Comparison of ENCODE assay signal across 11 mouse cellular contexts in the genomic region with DNA sequence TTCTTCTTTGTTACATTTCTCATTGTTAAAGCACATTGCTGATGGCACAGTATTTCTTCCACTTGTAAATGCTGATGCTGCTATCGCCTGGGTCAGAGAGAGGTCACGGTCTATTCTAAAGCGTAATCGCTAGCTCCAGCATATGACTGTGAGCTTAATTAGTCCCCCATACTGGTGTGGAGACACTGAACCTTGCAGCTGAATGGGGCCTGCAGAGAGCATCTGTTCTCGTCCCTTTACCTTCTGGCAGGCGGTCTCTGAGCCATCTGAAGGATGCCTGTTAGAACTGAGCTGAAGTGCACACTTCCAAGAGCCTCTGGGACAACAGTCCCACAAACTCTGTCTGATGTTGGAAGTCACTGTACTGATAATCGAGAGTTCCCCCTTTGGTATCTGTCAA. TPM values are rescaled to one million over a fixed set of nuclear protein-coding genes. Genes with fewer than 3 reads are reported as not detected.
DNase-seq lines count a peak whose midpoint lies in the region; ATAC-seq lines count a peak whose summit lies in the region.
"Had no signal": no experiment of that assay in that cellular context is flagged by ENCODE, and none has a peak within 500 bp of the region (broad histone marks: within the 10 kb centered on the region; RNA-seq: fewer than 3 reads in every experiment).

No protein-coding gene starts in this region.

- no peak for ATAC-seq in kidney, embryonic 16.5 days (ENCODE audit: low FRiP score, low TSS enrichment)
- peak; percentile 75 for ATAC-seq in forebrain, embryonic 15.5 days (replicated peaks)
- 0 out of 2 replicates have a peak, but pooled peaks have one; percentile 32 for ATAC-seq in neural tube, embryonic 13.5 days (ENCODE audit: low read depth)

- H3K4me3 ChIP-seq in kidney, embryonic 16.5 days (ENCODE audit: low read length): no peak overlapping the region
- H3K4me3 ChIP-seq in forebrain, embryonic 15.5 days: no peak overlapping the region
- H3K4me3 ChIP-seq in neural tube, embryonic 13.5 days: no peak overlapping the region
- H3K4me3 ChIP-seq: lung, embryonic 15.5 days had no signal

- no peak overlapping the region for H3K4me2 ChIP-seq in kidney, embryonic 16.5 days (replicated peaks; ENCODE audit: low read depth, low read length)
- H3K4me2 ChIP-seq in forebrain, embryonic 15.5 days (replicated peaks): no peak overlapping the region
- H3K4me2 ChIP-seq in neural tube, embryonic 13.5 days: peak overlapping the region; percentile 18; the same call in 1 of the 2 replicates
- H3K4me2 ChIP-seq: lung, embryonic 15.5 days had no signal

- peak; percentile 1 for DNase-seq in kidney, adult 18-20 months
- peak; percentile 72 for DNase-seq in cerebellum, adult 9-10 months
- DNase-seq in thymus, postnatal 4 days: no peak
- DNase-seq in layer of hippocampus, adult 18-20 months (ENCODE audit: low spot score in 2 of 2): no peak
- DNase-seq: adrenal gland, postnatal 25 days; gastrocnemius, postnatal 10 days; kidney, postnatal 10 days had no signal

- H3K27ac ChIP-seq in kidney, embryonic 16.5 days (ENCODE audit: low read length): no peak overlapping the region
- peak overlapping the region; percentile 31; the same call in 1 of the 2 replicates for H3K27ac ChIP-seq in forebrain, embryonic 15.5 days (replicated peaks)
- peak overlapping the region; percentile 38; the same call in 1 of the 2 replicates for H3K27ac ChIP-seq in neural tube, embryonic 13.5 days (replicated peaks)
- H3K27ac ChIP-seq: lung, embryonic 15.5 days had no signal

- H3K9me3 ChIP-seq in kidney, embryonic 16.5 days (ENCODE audit: low read length): no peaks in the 10 kb centered on the region
- no peaks in the 10 kb centered on the region for H3K9me3 ChIP-seq in forebrain, embryonic 15.5 days
- H3K9me3 ChIP-seq in neural tube, embryonic 13.5 days: no peaks in the 10 kb centered on the region
- H3K9me3 ChIP-seq: lung, embryonic 15.5 days had no signal

- H3K36me3 ChIP-seq in kidney, embryonic 16.5 days (ENCODE audit: insufficient read depth, low read length): no peaks in the 10 kb centered on the region
- no peaks in the 10 kb centered on the region for H3K36me3 ChIP-seq in forebrain, embryonic 15.5 days
- no peaks in the 10 kb centered on the region for H3K36me3 ChIP-seq in neural tube, embryonic 13.5 days
- H3K36me3 ChIP-seq: lung, embryonic 15.5 days had no signal

- no peaks in the 10 kb centered on the region for H3K4me1 ChIP-seq in kidney, embryonic 16.5 days (ENCODE audit: insufficient read depth, low read length)
- H3K4me1 ChIP-seq in forebrain, embryonic 15.5 days: peaks cover 6% of the 10 kb centered on the region
- H3K4me1 ChIP-seq in neural tube, embryonic 13.5 days (replicated peaks): peaks cover 5% of the 10 kb centered on the region
- H3K4me1 ChIP-seq: lung, embryonic 15.5 days had no signal

- 81% methylated on average over 7 of the region's 7 CpGs for WGBS in kidney, embryonic 16.5 days
- WGBS in forebrain, embryonic 15.5 days: 27% methylated on average over 7 of the region's 7 CpGs
- WGBS in neural tube, embryonic 13.5 days: 24% methylated on average over 7 of the region's 7 CpGs

- no peaks in the 10 kb centered on the region for H3K27me3 ChIP-seq in kidney, embryonic 16.5 days (ENCODE audit: insufficient read depth, low read length)
- H3K27me3 ChIP-seq in forebrain, embryonic 15.5 days: no peaks in the 10 kb centered on the region
- H3K27me3 ChIP-seq in neural tube, embryonic 13.5 days: no peaks in the 10 kb centered on the region
- H3K27me3 ChIP-seq: lung, embryonic 15.5 days had no signal

- H3K9ac ChIP-seq in kidney, embryonic 16.5 days (replicated peaks; ENCODE audit: low read length): no peak overlapping the region
- 0 out of 2 replicates have a peak overlapping the region, but pooled peaks have one; percentile 7 for H3K9ac ChIP-seq in forebrain, embryonic 15.5 days (replicated peaks)
- H3K9ac ChIP-seq in neural tube, embryonic 13.5 days: no peak overlapping the region
- H3K9ac ChIP-seq: lung, embryonic 15.5 days had no signal

RNA-seq across cellular contexts. Expression of a gene that starts 8.7 kb away (rescaled TPM):
- 15.1 and 15.8 TPM in 2 replicates for polyA plus RNA-seq in kidney, embryonic 16.5 days (2015; fragmentation: Nextera tagmentation; extraction: Ambion mirVana)
- 29.9 and 32.6 TPM in 2 replicates for polyA plus RNA-seq in forebrain, embryonic 15.5 days (2015; fragmentation: Nextera tagmentation; extraction: Ambion mirVana)
- polyA plus RNA-seq in neural tube, embryonic 13.5 days (2015; fragmentation: Nextera tagmentation; extraction: Ambion mirVana): 20.3 and 21.3 TPM in 2 replicates
- total RNA-seq in layer of hippocampus, adult 18-20 months (2021): 100 to 1,000 TPM; 226 to 244 TPM

Comparison
In these comparisons a context has a peak if more than half of its experiments do, and no peak if none do; other contexts are left out.
1. DNase-seq: peak in kidney, adult 18-20 months (single experiment) and cerebellum, adult 9-10 months (single experiment); none in thymus, postnatal 4 days (single experiment) and layer of hippocampus, adult 18-20 months (0 of 2).